Mouse (Mus musculus) hindbrain, embryonic 16.5 days (tissue): Measurements from ENCODE around the gene Tmem178b. TPM values are rescaled to one million over a fixed set of nuclear protein-coding genes. Genes with fewer than 3 reads are reported as not detected.

Source experiments
- ATAC-seq: fragments of 200-750 bp; cut with Nextera tagmentation; 2 replicates; pipeline ENCODE4 v1.8.0; 2017; ENCODE audit warnings: moderate TSS enrichment, moderate library complexity
- H3K27ac ChIP-seq: fragments of 300-500 bp; sonication (generic); 2 replicates; pipeline ENCODE4 v1.5.1; 2014; ENCODE audit warnings: low read depth, mild to moderate bottlenecking, control low read depth, low read length, moderate library complexity
- H3K27me3 ChIP-seq: fragments of 300-500 bp; sonication (generic); replicated peaks from 2 replicates; pipeline ENCODE4 v1.6.1; 2014; ENCODE audit warnings: low read length; ENCODE audit not compliant: control insufficient read depth, insufficient read depth
- H3K36me3 ChIP-seq: fragments of 300-500 bp; sonication (generic); 2 replicates; pipeline ENCODE4 v1.6.1; 2014; ENCODE audit warnings: mild to moderate bottlenecking, low read length, moderate library complexity, mixed read lengths; ENCODE audit not compliant: control insufficient read depth, insufficient read depth
- H3K4me1 ChIP-seq: fragments of 300-500 bp; sonication (generic); 2 replicates; pipeline ENCODE4 v1.6.1; 2014; ENCODE audit warnings: low read depth, low read length; ENCODE audit not compliant: control insufficient read depth, insufficient read depth
- H3K4me2 ChIP-seq: fragments of 300-500 bp; sonication (generic); 2 replicates; pipeline ENCODE4 v1.6.1; 2014; ENCODE audit warnings: mild to moderate bottlenecking, low read length, control low read depth, moderate library complexity
- H3K4me3 ChIP-seq: fragments of 300-500 bp; sonication (generic); 2 replicates; pipeline ENCODE4 v1.5.1; 2014; ENCODE audit warnings: mild to moderate bottlenecking, low read length, control low read depth, moderate library complexity
- H3K9ac ChIP-seq: fragments of 300-500 bp; sonication (generic); 2 replicates; pipeline ENCODE4 v1.6.1; 2014; ENCODE audit warnings: low read depth, mild to moderate bottlenecking, control low read depth, low read length, moderate library complexity
- H3K9me3 ChIP-seq: fragments of 300-500 bp; sonication (generic); 2 replicates; pipeline ENCODE4 v1.6.1; 2014; ENCODE audit warnings: mild to moderate bottlenecking, low read length, moderate library complexity; ENCODE audit not compliant: control insufficient read depth
- WGBS: fragments of 180-500 bp; shearing (Covaris S2); extraction: QIAGEN DNeasy Blood & Tissue Kit; methylation state at CpG from one replicate; pipeline ENCODE4 v1.1.7; 2014; 5-methylcytosine and 5-hydroxymethylcytosine counted together
- polyA plus RNA-seq: library from polyadenylated mRNA; unstranded; fragments of >200 nt; fragmentation: Nextera tagmentation; extraction: Ambion mirVana; gene quantifications from 2 replicates; pipeline ENCODE4 v1.2.1, GENCODE M21; 2015

Gene Tmem178b
- polyA plus RNA-seq: 31.2 and 35.5 TPM in 2 replicates

DNA sequence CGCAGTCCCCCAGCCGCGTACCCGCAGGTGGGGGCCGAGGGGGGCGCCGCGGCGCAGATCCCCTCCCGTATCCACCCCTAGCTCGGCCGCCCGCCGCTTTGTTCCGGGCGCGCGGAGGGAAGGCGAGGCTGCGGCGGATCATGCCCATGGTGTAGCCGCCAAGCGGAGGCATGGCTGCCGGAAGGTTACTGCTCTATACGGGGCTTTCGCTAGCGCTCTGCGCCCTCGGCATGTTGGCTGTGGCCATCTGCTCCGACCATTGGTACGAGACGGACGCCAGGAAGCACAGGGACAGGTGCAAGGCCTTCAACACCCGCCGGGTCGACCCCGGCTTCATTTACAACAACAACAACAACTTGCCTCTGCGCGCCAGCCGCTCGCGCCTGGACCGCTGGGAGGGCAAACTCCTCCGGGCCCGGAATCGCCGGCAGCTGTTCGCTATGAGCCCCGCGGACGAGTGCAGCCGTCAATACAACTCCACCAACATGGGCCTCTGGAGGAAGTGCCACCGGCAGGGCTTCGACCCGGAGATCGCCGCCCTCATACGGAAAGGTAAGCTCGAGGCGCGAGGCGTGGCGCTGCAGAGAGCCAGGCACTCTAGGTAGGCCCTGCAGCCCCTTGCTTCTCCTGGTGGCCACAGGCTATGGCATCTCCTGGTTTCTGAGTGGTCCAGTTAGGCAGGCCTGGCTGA lies at the start of gene Tmem178b:
TSS of gene Tmem178b (plus strand) at position 371 of the 691 bp plus-strand sequence.
- Histone ChIP-seq H3K27me3 (no peaks in the 10 kb centered on the region), H3K4me2 (peak within 1 kb of the TSS; percentile 87), H3K36me3 (no peaks in the 10 kb centered on the region), H3K4me3 (peak within 1 kb of the TSS; percentile 77), H3K9ac (peak within 1 kb of the TSS; percentile 92), H3K27ac (peak within 1 kb of the TSS; percentile 99), H3K9me3 (no peaks in the 10 kb centered on the region), H3K4me1 (peaks cover 15% of the 10 kb centered on the region)
- ATAC-seq: peak; percentile 8
- WGBS: under 1% methylated on average over 56 of the region's 63 CpGs

DNA sequence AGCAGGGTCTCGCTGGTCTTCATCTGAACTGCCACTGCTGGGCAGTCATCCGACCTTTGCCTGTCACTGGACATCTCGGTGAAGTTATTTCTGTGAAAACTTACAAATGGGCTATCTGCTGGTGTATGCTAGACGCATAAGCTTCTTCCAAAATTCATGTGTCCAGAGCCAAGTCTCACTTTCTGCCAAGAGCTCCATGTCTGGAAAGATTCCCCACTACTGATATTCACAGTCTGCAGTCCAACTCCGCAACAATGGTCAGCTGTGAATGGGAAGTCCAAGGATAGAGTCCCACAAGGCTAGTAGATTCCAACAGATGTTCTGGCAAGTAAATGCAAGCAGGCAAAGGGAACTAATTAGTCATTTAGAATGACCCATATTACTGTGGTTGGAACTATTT lies 44.3 kb upstream of the Tmem178b start:
- no peak for ATAC-seq
- no peak overlapping the region for H3K4me2 ChIP-seq
- no peaks in the 10 kb centered on the region for H3K9me3 ChIP-seq
- H3K27me3 ChIP-seq: no peaks in the 10 kb centered on the region
- H3K27ac ChIP-seq: no peak overlapping the region
- H3K4me3 ChIP-seq: no peak overlapping the region
- H3K36me3 ChIP-seq: no peaks in the 10 kb centered on the region
- WGBS: 88% methylated on average over 5 of the region's 5 CpGs
- H3K4me1 ChIP-seq: no peaks in the 10 kb centered on the region
- no peak overlapping the region for H3K9ac ChIP-seq

GRCm38 (mm10) chr6:39843698-39844342 lies 29.3 kb upstream of the Tmem178b start:
- no peaks in the 10 kb centered on the region for H3K4me1 ChIP-seq
- 85% methylated on average over 14 of the region's 14 CpGs for WGBS
- H3K9ac ChIP-seq: no peak overlapping the region
- H3K4me3 ChIP-seq: no peak overlapping the region
- H3K27me3 ChIP-seq: no peaks in the 10 kb centered on the region
- H3K4me2 ChIP-seq: no peak overlapping the region
- ATAC-seq: no peak
- no peaks in the 10 kb centered on the region for H3K9me3 ChIP-seq
- H3K27ac ChIP-seq: no peak overlapping the region
- no peaks in the 10 kb centered on the region for H3K36me3 ChIP-seq

- H3K4me2 ChIP-seq: no peak overlapping the region
- WGBS: 81% methylated on average over 2 of the region's 2 CpGs
- H3K4me3 ChIP-seq: no peak overlapping the region
- no peak for ATAC-seq
- no peaks in the 10 kb centered on the region for H3K4me1 ChIP-seq
- H3K27me3 ChIP-seq: no peaks in the 10 kb centered on the region
- H3K9ac ChIP-seq: no peak overlapping the region
- no peaks in the 10 kb centered on the region for H3K36me3 ChIP-seq
- H3K27ac ChIP-seq: no peak overlapping the region
- no peaks in the 10 kb centered on the region for H3K9me3 ChIP-seq
Observed at GRCm38 (mm10) chr6:39847538-39847937, 25.5 kb upstream of the Tmem178b start.

- H3K4me1 ChIP-seq: no peaks in the 10 kb centered on the region
- ATAC-seq: no peak
- no peak overlapping the region for H3K4me3 ChIP-seq
- 51% methylated on average over 7 of the region's 7 CpGs for WGBS
- no peak overlapping the region for H3K27ac ChIP-seq
- H3K9ac ChIP-seq: no peak overlapping the region
- no peaks in the 10 kb centered on the region for H3K27me3 ChIP-seq
- no peak overlapping the region for H3K4me2 ChIP-seq
- no peaks in the 10 kb centered on the region for H3K36me3 ChIP-seq
- no peaks in the 10 kb centered on the region for H3K9me3 ChIP-seq
Observed at GRCm38 (mm10) chr6:39848766-39849165, 24.3 kb upstream of the Tmem178b start.

- Histone ChIP-seq H3K36me3 (no peaks in the 10 kb centered on the region), H3K27me3 (no peaks in the 10 kb centered on the region), H3K4me2 (no peak overlapping the region), H3K27ac (no peak overlapping the region), H3K4me1 (no peaks in the 10 kb centered on the region), H3K4me3 (no peak overlapping the region), H3K9ac (no peak overlapping the region), H3K9me3 (no peaks in the 10 kb centered on the region)
- no peak for ATAC-seq
- 77% methylated on average over 4 of the region's 4 CpGs for WGBS
Observed at GRCm38 (mm10) chr6:39849667-39850066, 23.4 kb upstream of the Tmem178b start.

DNA sequence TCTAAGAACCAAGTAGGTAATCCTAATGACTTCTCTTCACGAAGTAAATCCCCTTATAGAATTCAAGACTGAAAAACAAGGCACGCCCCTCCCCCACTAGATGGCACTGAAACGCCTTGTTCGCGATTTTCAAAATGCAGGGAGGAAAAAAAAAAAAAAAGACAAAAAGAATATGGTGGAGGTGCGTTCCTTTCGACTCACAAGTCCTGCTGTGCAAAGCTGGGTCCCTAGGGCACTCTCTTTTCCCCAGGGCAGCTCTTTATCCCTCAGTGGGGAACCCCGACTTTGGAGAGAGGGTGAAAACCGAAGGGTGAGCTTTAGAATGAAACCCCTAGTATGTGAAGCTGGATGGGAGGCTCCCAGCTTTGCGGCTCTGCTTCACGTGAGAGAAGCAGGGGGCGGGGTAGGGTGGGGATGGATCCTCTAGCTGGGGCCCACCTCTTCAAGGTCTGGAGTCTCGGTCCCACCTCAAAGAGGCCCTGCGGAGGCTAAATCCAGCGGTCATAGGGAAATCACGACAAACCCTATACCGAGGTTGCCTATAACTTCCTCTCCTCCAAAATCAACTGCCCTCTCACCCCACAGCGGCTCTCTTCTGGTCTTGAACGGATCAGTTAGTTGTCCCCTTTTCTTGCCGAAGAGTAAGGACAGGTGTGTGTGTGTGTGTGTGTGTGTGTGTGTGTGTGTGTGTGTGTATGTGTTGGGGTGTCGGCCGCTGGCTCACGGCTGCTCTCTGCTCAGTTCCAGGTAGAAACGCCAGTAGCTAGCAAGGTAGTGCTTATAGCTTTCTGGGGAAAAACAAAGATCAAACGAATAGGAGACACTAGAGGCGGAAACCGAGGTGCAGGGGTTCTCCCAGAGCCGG lies 2.6 kb upstream of the Tmem178b start:
- peak overlapping the region; percentile 92 for H3K9ac ChIP-seq
- H3K4me1 ChIP-seq: peaks cover 8% of the 10 kb centered on the region
- 0% methylated on average over 28 of the region's 28 CpGs for WGBS
- no peaks in the 10 kb centered on the region for H3K27me3 ChIP-seq
- peak overlapping the region; percentile 77 for H3K4me3 ChIP-seq
- no peaks in the 10 kb centered on the region for H3K9me3 ChIP-seq
- peak overlapping the region; percentile 87 for H3K4me2 ChIP-seq
- H3K27ac ChIP-seq: peak overlapping the region; percentile 99
- no peaks in the 10 kb centered on the region for H3K36me3 ChIP-seq
- peak; percentile 53 for ATAC-seq

- Histone ChIP-seq H3K4me2 (peak overlapping the region; percentile 87), H3K36me3 (no peaks in the 10 kb centered on the region), H3K27ac (peak overlapping the region; percentile 99), H3K9me3 (no peaks in the 10 kb centered on the region), H3K4me3 (peak overlapping the region; percentile 77), H3K4me1 (peaks cover 15% of the 10 kb centered on the region), H3K9ac (peak overlapping the region; percentile 92), H3K27me3 (no peaks in the 10 kb centered on the region)
- WGBS: 0% methylated on average over 69 of the region's 71 CpGs
- ATAC-seq: peak; percentile 79
Observed at GRCm38 (mm10) chr6:39871381-39872305, 1.4 kb upstream of the Tmem178b start.
